Mouse (Mus musculus): ENCODE measurements around the gene Kdm1a. TPM values are rescaled to one million over a fixed set of nuclear protein-coding genes. Genes with fewer than 3 reads are reported as not detected.

Kdm1a gene
- polyA plus RNA-seq, 1 experiment from 2014 or later, result 16.5 TPM

DNA sequence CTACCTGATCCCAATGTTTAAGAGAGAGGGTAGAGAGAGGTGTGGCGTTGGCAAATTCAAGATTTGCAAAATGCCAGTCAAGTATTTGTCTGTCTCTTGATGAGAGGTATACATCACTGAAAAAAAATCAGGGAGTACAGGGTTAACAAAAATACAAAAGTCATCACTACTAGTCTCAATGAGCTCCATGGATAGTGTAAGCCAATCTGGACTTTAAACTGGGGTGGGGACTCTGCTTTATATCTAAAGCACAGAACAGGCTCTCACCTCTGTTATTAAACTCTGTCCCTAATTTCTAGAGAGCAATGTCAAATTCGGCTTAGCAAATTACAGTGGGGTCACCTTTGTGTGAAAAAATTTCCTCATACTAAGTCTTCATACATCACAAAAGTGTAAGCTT is 44.9 kb downstream of the Kdm1a start:
- Histone ChIP-seq H3K27ac (ENCODE audit: low read depth, low read length) (0 out of 2 replicates have a peak overlapping the region, but pooled peaks have one; percentile 12), H3K4me2 (replicated peaks; ENCODE audit: low read depth) (no peak overlapping the region), H3K9me3 (ENCODE audit: control insufficient read depth) (no peaks in the 10 kb centered on the region), H3K36me3 (ENCODE audit: control insufficient read depth, insufficient read depth) (peaks cover 62% of the 10 kb centered on the region), H3K4me1 (replicated peaks; ENCODE audit: control insufficient read depth, insufficient read depth, low read length) (no peaks in the 10 kb centered on the region), H3K27me3 (replicated peaks; ENCODE audit: control insufficient read depth, insufficient read depth, low read length) (no peaks in the 10 kb centered on the region), H3K4me3 (ENCODE audit: low read depth, low read length) (no peak overlapping the region), H3K9ac (ENCODE audit: low read depth, low read length) (no peak overlapping the region)
- WGBS, result 67% methylated on average over 2 of the region's 2 CpGs
- ATAC-seq, result peak; percentile 73
- TF ChIP-seq CTCF (IDR thresholded peaks at IDR 0.05; ENCODE audit: low read depth), result no peak

DNA sequence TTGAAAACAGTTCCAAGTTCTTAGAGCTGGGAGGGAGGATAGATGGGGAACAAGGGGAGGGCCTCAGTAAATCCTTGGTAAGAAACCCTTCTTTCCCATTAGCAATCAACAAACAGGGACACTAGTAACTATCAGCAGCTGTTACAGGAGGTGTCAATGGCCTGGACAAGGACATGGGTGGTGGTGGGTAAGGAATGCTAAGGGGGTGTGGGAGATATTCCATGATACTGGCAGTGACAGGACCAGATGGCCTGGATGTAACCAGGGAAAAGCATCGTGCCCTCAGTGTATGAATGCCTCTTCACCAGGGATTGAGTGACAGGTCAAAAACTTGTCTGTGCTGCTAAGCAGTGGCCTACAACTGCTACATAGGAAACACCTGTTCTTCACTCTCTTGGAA is 49.4 kb downstream of the Kdm1a start:
- Histone ChIP-seq H3K4me3 (ENCODE audit: low read depth, low read length) (no peak overlapping the region), H3K27ac (ENCODE audit: low read depth, low read length) (no peak overlapping the region), H3K4me1 (replicated peaks; ENCODE audit: control insufficient read depth, insufficient read depth, low read length) (0 out of 2 replicates have a peak, but pooled peaks cover 3% of the 10 kb centered on the region), H3K36me3 (ENCODE audit: control insufficient read depth, insufficient read depth) (peaks cover 74% of the 10 kb centered on the region), H3K4me2 (replicated peaks; ENCODE audit: low read depth) (no peak overlapping the region), H3K27me3 (replicated peaks; ENCODE audit: control insufficient read depth, insufficient read depth, low read length) (no peaks in the 10 kb centered on the region), H3K9me3 (ENCODE audit: control insufficient read depth) (no peaks in the 10 kb centered on the region), H3K9ac (ENCODE audit: low read depth, low read length) (no peak overlapping the region)
- no peak for TF ChIP-seq CTCF (IDR thresholded peaks at IDR 0.05; ENCODE audit: low read depth)
- WGBS, result 63% methylated on average over 1 of the region's 1 CpGs
- no peak for ATAC-seq

DNA sequence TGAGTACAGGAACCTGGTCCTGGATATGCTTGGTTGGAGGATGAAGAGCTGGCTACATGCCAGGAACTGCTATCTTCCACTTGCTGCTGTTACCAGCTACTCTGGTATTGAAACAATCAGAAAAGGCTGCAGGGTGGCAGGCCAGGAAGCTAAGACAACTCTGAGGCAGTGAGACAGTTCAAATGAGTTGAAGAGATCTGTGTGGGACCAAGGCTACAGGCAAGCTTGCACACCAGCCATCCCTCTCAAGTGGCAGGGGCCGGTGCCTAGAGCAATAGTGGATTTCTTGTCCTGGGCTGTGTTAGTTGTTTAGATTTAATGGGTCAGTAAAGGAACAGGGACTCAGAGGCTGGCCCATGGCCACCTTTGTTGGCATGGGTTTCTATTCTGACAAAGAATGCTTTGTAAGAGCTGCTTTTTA is 54.1 kb downstream of the Kdm1a start:
- Histone ChIP-seq H3K27ac (ENCODE audit: low read depth, low read length) (0 out of 2 replicates have a peak overlapping the region, but pooled peaks have one; percentile 36), H3K4me3 (ENCODE audit: low read depth, low read length) (no peak overlapping the region), H3K36me3 (ENCODE audit: control insufficient read depth, insufficient read depth) (peaks cover 80% of the 10 kb centered on the region), H3K27me3 (replicated peaks; ENCODE audit: control insufficient read depth, insufficient read depth, low read length) (no peaks in the 10 kb centered on the region), H3K9ac (ENCODE audit: low read depth, low read length) (no peak overlapping the region), H3K4me1 (replicated peaks; ENCODE audit: control insufficient read depth, insufficient read depth, low read length) (0 out of 2 replicates have a peak, but pooled peaks cover 5% of the 10 kb centered on the region), H3K4me2 (replicated peaks; ENCODE audit: low read depth) (no peak overlapping the region), H3K9me3 (ENCODE audit: control insufficient read depth) (no peaks in the 10 kb centered on the region)
- WGBS, result 81% methylated on average over 1 of the region's 1 CpGs
- TF ChIP-seq CTCF (IDR thresholded peaks at IDR 0.05; ENCODE audit: low read depth), result no peak
- no peak for ATAC-seq

DNA sequence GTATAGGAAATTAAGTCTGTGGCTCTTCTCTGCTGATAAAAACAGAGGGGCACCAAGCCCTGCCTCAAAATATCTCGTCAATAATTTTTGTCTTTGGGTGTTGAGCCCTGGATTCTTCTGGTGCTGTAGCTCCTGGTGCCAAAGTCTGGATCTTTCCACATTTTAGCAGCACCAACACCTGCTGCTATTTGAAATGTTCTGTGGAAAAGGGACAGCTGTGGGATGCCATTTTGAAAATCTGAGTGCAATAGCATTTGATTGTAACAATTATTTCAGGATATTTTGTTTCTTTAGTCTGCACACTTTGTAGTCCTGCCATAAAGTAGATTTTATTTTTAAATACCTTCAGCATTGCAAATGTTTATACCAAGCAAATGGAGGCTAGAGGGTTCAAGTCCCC is 54.8 kb downstream of the Kdm1a start:
- Histone ChIP-seq H3K27me3 (replicated peaks; ENCODE audit: control insufficient read depth, insufficient read depth, low read length) (no peaks in the 10 kb centered on the region), H3K4me2 (replicated peaks; ENCODE audit: low read depth) (no peak overlapping the region), H3K9me3 (ENCODE audit: control insufficient read depth) (no peaks in the 10 kb centered on the region), H3K4me3 (ENCODE audit: low read depth, low read length) (no peak overlapping the region), H3K4me1 (replicated peaks; ENCODE audit: control insufficient read depth, insufficient read depth, low read length) (0 out of 2 replicates have a peak, but pooled peaks cover 5% of the 10 kb centered on the region), H3K36me3 (ENCODE audit: control insufficient read depth, insufficient read depth) (peaks cover 80% of the 10 kb centered on the region), H3K27ac (ENCODE audit: low read depth, low read length) (no peak overlapping the region), H3K9ac (ENCODE audit: low read depth, low read length) (no peak overlapping the region)
- no peak for TF ChIP-seq CTCF (IDR thresholded peaks at IDR 0.05; ENCODE audit: low read depth)
- 78% methylated on average over 1 of the region's 1 CpGs for WGBS
- ATAC-seq, result no peak

DNA sequence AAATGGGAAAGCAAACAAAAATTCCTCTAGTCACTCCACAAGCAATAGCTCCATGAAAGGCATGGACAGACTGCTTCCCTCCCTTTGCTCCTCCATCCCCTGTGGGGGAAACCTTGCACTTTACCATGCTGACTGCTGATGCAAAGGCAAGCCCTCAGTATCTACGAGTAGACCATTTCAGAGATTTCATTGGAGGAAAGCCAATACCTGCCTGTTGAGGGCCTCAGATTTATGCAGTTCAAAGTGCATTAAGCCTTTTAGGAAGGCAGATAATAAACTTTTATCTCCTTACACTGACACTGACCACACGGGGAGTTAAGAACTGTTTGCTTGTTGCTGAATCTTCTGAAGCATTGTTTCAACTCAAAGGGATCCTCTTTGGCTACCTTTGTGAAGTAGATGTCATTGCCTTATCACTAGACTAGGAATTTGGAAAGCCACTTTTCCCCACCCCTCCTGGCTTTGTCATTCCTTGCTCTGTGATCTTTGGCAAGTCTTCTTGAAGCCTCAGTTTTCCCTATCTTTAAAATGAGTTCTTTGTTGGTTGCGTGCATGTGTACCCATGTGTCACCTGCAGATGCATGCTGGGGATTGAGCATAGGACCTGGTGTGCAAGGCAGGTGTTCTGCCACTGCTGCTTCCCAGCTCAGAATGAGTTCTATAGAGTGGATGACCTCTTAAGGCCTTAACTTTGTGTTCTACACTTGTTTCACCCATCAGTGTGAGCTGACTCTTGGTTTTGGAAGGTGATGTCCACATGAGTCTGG is 56.1 kb downstream of the Kdm1a start:
- Histone ChIP-seq H3K27ac (ENCODE audit: low read depth, low read length) (0 out of 2 replicates have a peak overlapping the region, but pooled peaks have one; percentile 15), H3K27me3 (replicated peaks; ENCODE audit: control insufficient read depth, insufficient read depth, low read length) (no peaks in the 10 kb centered on the region), H3K36me3 (ENCODE audit: control insufficient read depth, insufficient read depth) (peaks cover 75% of the 10 kb centered on the region), H3K4me1 (replicated peaks; ENCODE audit: control insufficient read depth, insufficient read depth, low read length) (0 out of 2 replicates have a peak, but pooled peaks cover 5% of the 10 kb centered on the region), H3K9me3 (ENCODE audit: control insufficient read depth) (no peaks in the 10 kb centered on the region), H3K9ac (ENCODE audit: low read depth, low read length) (no peak overlapping the region), H3K4me2 (replicated peaks; ENCODE audit: low read depth) (no peak overlapping the region), H3K4me3 (ENCODE audit: low read depth, low read length) (no peak overlapping the region)
- no peak for TF ChIP-seq CTCF (IDR thresholded peaks at IDR 0.05; ENCODE audit: low read depth)
- WGBS, result 41% methylated on average over 3 of the region's 3 CpGs
- peak; percentile 77 for ATAC-seq

DNA sequence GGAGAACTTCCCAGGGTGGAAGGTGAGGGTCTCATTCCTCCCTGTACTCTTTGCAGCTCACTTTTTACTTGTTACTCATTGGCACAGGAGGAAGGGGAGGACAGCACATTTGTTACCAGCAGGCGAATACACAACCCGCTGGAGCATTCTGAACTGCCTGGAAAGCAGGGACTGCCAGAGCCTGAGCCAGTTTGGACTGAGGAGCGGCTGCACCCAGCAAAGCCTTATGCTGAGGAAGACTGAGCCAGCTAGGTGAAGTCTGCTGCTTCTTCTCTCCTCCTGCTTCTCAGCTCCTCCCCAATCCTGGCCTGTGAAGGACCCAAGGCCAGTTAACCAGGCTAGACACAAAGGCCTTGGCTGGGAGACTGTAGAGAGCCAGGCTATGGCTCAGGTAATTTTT is 57.4 kb downstream of the Kdm1a start:
- no peak for TF ChIP-seq CTCF (IDR thresholded peaks at IDR 0.05; ENCODE audit: low read depth)
- WGBS, result 85% methylated on average over 3 of the region's 3 CpGs
- peaks cover 72% of the 10 kb centered on the region for H3K36me3 ChIP-seq (ENCODE audit: control insufficient read depth, insufficient read depth)

More for the DNA sequence above, 57.4 kb downstream of the Kdm1a start:
- Histone ChIP-seq H3K4me1 (replicated peaks; ENCODE audit: control insufficient read depth, insufficient read depth, low read length) (0 out of 2 replicates have a peak, but pooled peaks cover 5% of the 10 kb centered on the region), H3K27ac (ENCODE audit: low read depth, low read length) (no peak overlapping the region), H3K9me3 (ENCODE audit: control insufficient read depth) (no peaks in the 10 kb centered on the region), H3K9ac (ENCODE audit: low read depth, low read length) (no peak overlapping the region), H3K4me2 (replicated peaks; ENCODE audit: low read depth) (no peak overlapping the region), H3K4me3 (ENCODE audit: low read depth, low read length) (no peak overlapping the region), H3K27me3 (replicated peaks; ENCODE audit: control insufficient read depth, insufficient read depth, low read length) (no peaks in the 10 kb centered on the region)
- no peak for ATAC-seq

All from intestine, postnatal 0 days (tissue).